Mouse (Mus musculus): ENCODE results near the gene Snx8.
"Not testable (repeated sequence)": the region's sequence is repeated elsewhere in the genome, so short reads cannot be mapped to it uniquely, and the experiment has no call there.

The Snx8 gene

GRCm38 (mm10) chr5:140383559-140383958, 5.5 kb downstream of the Snx8 start:
- peak; percentile 65 for DNase-seq

GRCm38 (mm10) chr5:140382688-140383087, 6.4 kb downstream of the Snx8 start:
- peak; percentile 79 for DNase-seq

GRCm38 (mm10) chr5:140381156-140381555, 7.9 kb downstream of the Snx8 start:
- DNase-seq, result peak; percentile 93

- DNase-seq, result peak; percentile 95
Observed at GRCm38 (mm10) chr5:140379299-140379698, 9.8 kb downstream of the Snx8 start.

GRCm38 (mm10) chr5:140378121-140378853, 10.8 kb downstream of the Snx8 start:
- DNase-seq, result no peak

- DNase-seq, result no peak
Observed at GRCm38 (mm10) chr5:140375249-140375829, 13.7 kb downstream of the Snx8 start.

- no peak for DNase-seq
Observed at GRCm38 (mm10) chr5:140374226-140374625, 14.8 kb downstream of the Snx8 start.

GRCm38 (mm10) chr5:140373711-140374110, 15.4 kb downstream of the Snx8 start:
- DNase-seq, result no peak

GRCm38 (mm10) chr5:140371671-140372070, 17.4 kb downstream of the Snx8 start:
- no peak for DNase-seq

- DNase-seq, result peak; percentile 96
Observed at GRCm38 (mm10) chr5:140370446-140371254, 18.4 kb downstream of the Snx8 start.

- DNase-seq, result no peak
Observed at GRCm38 (mm10) chr5:140369466-140369865, 19.6 kb downstream of the Snx8 start.

GRCm38 (mm10) chr5:140368926-140369325, 20.1 kb downstream of the Snx8 start:
- no peak for DNase-seq

GRCm38 (mm10) chr5:140368126-140368525, 20.9 kb downstream of the Snx8 start:
- not testable (repeated sequence) for DNase-seq

- DNase-seq, result no peak
Observed at GRCm38 (mm10) chr5:140364415-140364814, 24.6 kb downstream of the Snx8 start.

GRCm38 (mm10) chr5:140359930-140360674, 29.0 kb downstream of the Snx8 start:
- DNase-seq, result no peak

GRCm38 (mm10) chr5:140357466-140357865, 31.6 kb downstream of the Snx8 start:
- DNase-seq, result no peak

GRCm38 (mm10) chr5:140355934-140356333, 33.1 kb downstream of the Snx8 start:
- DNase-seq, result no peak

GRCm38 (mm10) chr5:140352352-140352751, 36.7 kb downstream of the Snx8 start:
- DNase-seq, result no peak

- no peak for DNase-seq
Observed at GRCm38 (mm10) chr5:140350731-140351497, 38.1 kb downstream of the Snx8 start.

GRCm38 (mm10) chr5:140349882-140350281, 39.2 kb downstream of the Snx8 start:
- DNase-seq, result no peak

GRCm38 (mm10) chr5:140346050-140346449, 43.0 kb downstream of the Snx8 start:
- no peak for DNase-seq

- DNase-seq, result no peak
Observed at GRCm38 (mm10) chr5:140345244-140345643, 43.8 kb downstream of the Snx8 start.

Measured in heart, adult 11 months (tissue).